In the genomic region with DNA sequence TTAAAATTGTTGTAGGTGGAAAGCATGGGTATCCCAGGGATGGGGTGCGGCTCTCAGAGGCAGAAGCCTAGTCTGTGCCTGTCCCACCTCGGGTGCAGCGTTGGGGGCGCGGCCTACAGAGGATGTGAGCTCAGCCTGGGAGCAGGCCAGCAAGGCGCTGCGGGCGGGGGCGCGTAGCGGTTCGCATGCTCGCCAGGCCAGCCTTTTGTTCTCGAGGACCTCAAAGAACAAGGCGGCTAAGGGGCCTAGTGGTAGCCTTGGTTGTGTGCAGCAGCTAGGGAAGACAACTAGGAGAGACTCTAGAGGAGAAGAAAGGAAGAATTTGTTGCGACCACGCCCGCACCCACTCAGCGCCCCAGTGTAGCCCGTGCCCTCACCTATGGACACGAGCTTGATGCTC, we compare ENCODE assay signal across 7 mouse cellular contexts. TPM values are rescaled to one million over a fixed set of nuclear protein-coding genes. Genes with fewer than 3 reads are reported as not detected.
A peak's percentile ranks its signal among the peaks of the same experiment; 100 is the strongest.
DNase-seq lines count a peak whose midpoint lies in the region; ATAC-seq lines count a peak whose summit lies in the region.

No protein-coding gene starts in this region.

- H3K9ac ChIP-seq in intestine, embryonic 15.5 days = peak overlapping the region; percentile 58

- peak overlapping the region; percentile 55 for H3K4me2 ChIP-seq in intestine, embryonic 15.5 days (replicated peaks)

- H3K9me3 ChIP-seq in intestine, embryonic 15.5 days = no peaks in the 10 kb centered on the region

- H3K4me3 ChIP-seq in intestine, embryonic 15.5 days (replicated peaks) = peak overlapping the region; percentile 49

- WGBS in intestine, embryonic 15.5 days = 17% methylated on average over 21 of the region's 21 CpGs

- H3K27ac ChIP-seq in intestine, embryonic 15.5 days = peak overlapping the region; percentile 73

- H3K27me3 ChIP-seq in intestine, embryonic 15.5 days (replicated peaks) = no peaks in the 10 kb centered on the region

- DNase-seq in adrenal gland, adult (ENCODE audit: inconsistent age in 2 of 2, low spot score in 1 of 2) = peak; percentile 79 to 87
- peak; percentile 73 for DNase-seq in embryo, embryonic 10.5 days (ENCODE audit: low spot score)
- peak; percentile 83 for DNase-seq in gastrocnemius, postnatal 25 days
- peak; percentile 53 to 55 for DNase-seq in left cerebral cortex, postnatal 36 days (ENCODE audit: low spot score in 2 of 2)
- DNase-seq in mesoderm, embryonic 11.5 days (ENCODE audit: low read depth, low spot score) = peak; percentile 73
- DNase-seq in skeletal muscle tissue, adult 2 months (ENCODE audit: low read depth, low spot score) = peak; percentile 73

- intact Hi-C loops in left cerebral cortex, postnatal 36 days (cut with DNase I) = loop anchor here (10.0 kb wide), 1 partner anchor 281 kb away; a partner anchor contains a TSS

- 0 out of 2 replicates have a peak, but pooled peaks cover 3% of the 10 kb centered on the region for H3K36me3 ChIP-seq in intestine, embryonic 15.5 days

- 0 out of 2 replicates have a peak, but pooled peaks have one; percentile 15 for ATAC-seq in intestine, embryonic 15.5 days

- H3K4me1 ChIP-seq in intestine, embryonic 15.5 days (replicated peaks) = no peaks in the 10 kb centered on the region

RNA-seq across cellular contexts. Expression of a gene that starts 3.9 kb away (rescaled TPM):
- total RNA-seq in gastrocnemius, postnatal 25 days (2021) = 10 to 100 TPM; 47.7 to 64.7 TPM
- polyA plus RNA-seq in intestine, embryonic 15.5 days (2015; fragmentation: Nextera tagmentation; extraction: Ambion mirVana) = 274 and 316 TPM in 2 replicates
- total RNA-seq in left cerebral cortex, postnatal 36 days (2021) = 10 to 100 TPM; 57.5 to 74.0 TPM

RNA-seq across cellular contexts. Expression of a gene that starts 8.8 kb away (rescaled TPM):
- 10 to 100 TPM; 20.1 to 20.3 TPM for total RNA-seq in gastrocnemius, postnatal 25 days (2021)
- polyA plus RNA-seq in intestine, embryonic 15.5 days (2015; fragmentation: Nextera tagmentation; extraction: Ambion mirVana) = 21.7 and 25.7 TPM in 2 replicates
- total RNA-seq in left cerebral cortex, postnatal 36 days (2021) = 10 to 100 TPM; 33.6 to 39.0 TPM

RNA-seq across cellular contexts. Expression of a gene that starts 24.9 kb away (rescaled TPM):
- total RNA-seq in gastrocnemius, postnatal 25 days (2021) = 100 to 1,000 TPM; 164 to 171 TPM
- 818 and 879 TPM in 2 replicates for polyA plus RNA-seq in intestine, embryonic 15.5 days (2015; fragmentation: Nextera tagmentation; extraction: Ambion mirVana)
- 100 to 1,000 TPM; 182 to 197 TPM for total RNA-seq in left cerebral cortex, postnatal 36 days (2021)

RNA-seq across cellular contexts. Expression of a gene that starts 36.0 kb away (rescaled TPM):
- 10 to 100 TPM; 40.4 to 43.5 TPM for total RNA-seq in gastrocnemius, postnatal 25 days (2021)
- 74.9 and 81.1 TPM in 2 replicates for polyA plus RNA-seq in intestine, embryonic 15.5 days (2015; fragmentation: Nextera tagmentation; extraction: Ambion mirVana)
- 10 to 100 TPM; 49.7 to 64.0 TPM for total RNA-seq in left cerebral cortex, postnatal 36 days (2021)

RNA-seq across cellular contexts. Expression of a gene that starts 36.5 kb away (rescaled TPM):
- 10 to 100 TPM; 90.3 to 95.9 TPM for total RNA-seq in gastrocnemius, postnatal 25 days (2021)
- 11.0 TPM in 2 replicates for polyA plus RNA-seq in intestine, embryonic 15.5 days (2015; fragmentation: Nextera tagmentation; extraction: Ambion mirVana)
- total RNA-seq in left cerebral cortex, postnatal 36 days (2021) = 1 to 10 TPM; 2.0 to 2.3 TPM

Comparison
In these comparisons a context has a peak if more than half of its experiments do, and no peak if none do; other contexts are left out.
1. Peak in every context shown above with its lines: DNase-seq, ATAC-seq, H3K4me3 ChIP-seq and H3K27ac ChIP-seq.